Mouse (Mus musculus) heart, embryonic 13.5 days (tissue): ENCODE measurements at regions not wholly inside any gene's neighbourhood (a gene's known extent, or its start where the extent isn't known, plus 50 kb on each side); places are given as distances from the start of the nearest gene placed in this dataset.

Experiments
- ATAC-seq: fragments of 200-750 bp; cut with Nextera tagmentation; 2 replicates; pipeline ENCODE4 v1.8.0; 2017; ENCODE audit warnings: moderate TSS enrichment; ENCODE audit not compliant: insufficient number of reproducible peaks, low FRiP score, low TSS enrichment; ENCODE audit errors: extremely low read depth
- H3K27ac ChIP-seq: fragments of 300-500 bp; sonication (generic); replicated peaks from 2 replicates; pipeline ENCODE4 v1.5.1; 2015; ENCODE audit warnings: moderate library complexity, mild to moderate bottlenecking, inconsistent platforms
- H3K27me3 ChIP-seq: fragments of 300-500 bp; sonication (generic); replicated peaks from 2 replicates; pipeline ENCODE4 v1.6.1; 2015; ENCODE audit warnings: mild to moderate bottlenecking, inconsistent platforms
- H3K36me3 ChIP-seq: fragments of 300-500 bp; sonication (generic); 2 replicates; pipeline ENCODE4 v1.6.1; 2015; ENCODE audit warnings: mild to moderate bottlenecking, inconsistent platforms
- H3K4me1 ChIP-seq: fragments of 300-500 bp; sonication (generic); 2 replicates; pipeline ENCODE4 v1.6.1; 2015; ENCODE audit warnings: inconsistent platforms
- H3K4me2 ChIP-seq: fragments of 300-500 bp; sonication (generic); 2 replicates; pipeline ENCODE4 v1.6.1; 2015; ENCODE audit warnings: inconsistent platforms, mild to moderate bottlenecking, moderate library complexity
- H3K4me3 ChIP-seq: fragments of 300-500 bp; sonication (generic); 2 replicates; pipeline ENCODE4 v1.5.1; 2015; ENCODE audit warnings: moderate library complexity, mild to moderate bottlenecking, inconsistent platforms
- H3K9ac ChIP-seq: fragments of 300-500 bp; sonication (generic); 2 replicates; pipeline ENCODE4 v1.6.1; 2015; ENCODE audit warnings: inconsistent platforms, mild to moderate bottlenecking, moderate library complexity
- H3K9me3 ChIP-seq: fragments of 300-500 bp; sonication (generic); 2 replicates; pipeline ENCODE4 v1.6.1; 2016; ENCODE audit warnings: inconsistent platforms
- WGBS: fragments of 180-500 bp; shearing (Covaris S2); methylation state at CpG from one replicate; pipeline ENCODE4 v1.1.7; 2015; ENCODE audit warnings: mixed read lengths; 5-methylcytosine and 5-hydroxymethylcytosine counted together

GRCm38 (mm10) chr4:7753931-7754330 lies 484.9 kb downstream of the Car8 start:
- no peak overlapping the region for H3K9ac ChIP-seq
- no peaks in the 10 kb centered on the region for H3K4me1 ChIP-seq
- ATAC-seq = no peak
- H3K27me3 ChIP-seq = no peaks in the 10 kb centered on the region
- H3K4me3 ChIP-seq = no peak overlapping the region
- no peak overlapping the region for H3K4me2 ChIP-seq
- H3K27ac ChIP-seq = no peak overlapping the region
- 68% methylated on average over 4 of the region's 4 CpGs for WGBS
- H3K36me3 ChIP-seq = no peaks in the 10 kb centered on the region
- H3K9me3 ChIP-seq = 0 out of 2 replicates have a peak, but pooled peaks cover 4% of the 10 kb centered on the region

- WGBS = 59% methylated on average over 1 of the region's 1 CpGs
- no peaks in the 10 kb centered on the region for H3K27me3 ChIP-seq
- no peaks in the 10 kb centered on the region for H3K4me1 ChIP-seq
- H3K27ac ChIP-seq = no peak overlapping the region
- no peaks in the 10 kb centered on the region for H3K36me3 ChIP-seq
- H3K4me2 ChIP-seq = no peak overlapping the region
- H3K9ac ChIP-seq = no peak overlapping the region
- H3K4me3 ChIP-seq = no peak overlapping the region
- ATAC-seq = no peak
- H3K9me3 ChIP-seq = no peaks in the 10 kb centered on the region
Measured at GRCm38 (mm10) chr4:7751208-7751607, 487.6 kb downstream of the Car8 start.

GRCm38 (mm10) chr4:7722893-7723292 lies 515.9 kb downstream of the Car8 start:
- H3K9ac ChIP-seq = no peak overlapping the region
- H3K27ac ChIP-seq = no peak overlapping the region
- no peaks in the 10 kb centered on the region for H3K27me3 ChIP-seq
- no peak for ATAC-seq
- 0 out of 2 replicates have a peak, but pooled peaks cover 3% of the 10 kb centered on the region for H3K9me3 ChIP-seq
- H3K36me3 ChIP-seq = no peaks in the 10 kb centered on the region
- H3K4me1 ChIP-seq = no peaks in the 10 kb centered on the region
- H3K4me3 ChIP-seq = no peak overlapping the region
- no peak overlapping the region for H3K4me2 ChIP-seq

GRCm38 (mm10) chr4:7688516-7688915 lies 550.3 kb downstream of the Car8 start:
- no peak for ATAC-seq
- no peak overlapping the region for H3K4me3 ChIP-seq
- H3K9me3 ChIP-seq = 0 out of 2 replicates have a peak, but pooled peaks cover 7% of the 10 kb centered on the region
- H3K27ac ChIP-seq = no peak overlapping the region
- no peaks in the 10 kb centered on the region for H3K36me3 ChIP-seq
- no peak overlapping the region for H3K9ac ChIP-seq
- no peak overlapping the region for H3K4me2 ChIP-seq
- no peaks in the 10 kb centered on the region for H3K4me1 ChIP-seq
- WGBS = 78% methylated on average over 4 of the region's 4 CpGs
- no peaks in the 10 kb centered on the region for H3K27me3 ChIP-seq

GRCm38 (mm10) chr4:7687231-7687630 lies 551.6 kb downstream of the Car8 start:
- H3K4me3 ChIP-seq = no peak overlapping the region
- no peaks in the 10 kb centered on the region for H3K36me3 ChIP-seq
- no peak overlapping the region for H3K9ac ChIP-seq
- WGBS = 35% methylated on average over 1 of the region's 1 CpGs
- no peak overlapping the region for H3K27ac ChIP-seq
- no peaks in the 10 kb centered on the region for H3K27me3 ChIP-seq
- H3K4me2 ChIP-seq = no peak overlapping the region
- no peak for ATAC-seq
- H3K4me1 ChIP-seq = no peaks in the 10 kb centered on the region
- H3K9me3 ChIP-seq = 0 out of 2 replicates have a peak, but pooled peaks cover 4% of the 10 kb centered on the region

- H3K27ac ChIP-seq = no peak overlapping the region
- 0 out of 2 replicates have a peak, but pooled peaks cover 5% of the 10 kb centered on the region for H3K4me1 ChIP-seq
- no peak overlapping the region for H3K9ac ChIP-seq
- no peak overlapping the region for H3K4me3 ChIP-seq
- H3K4me2 ChIP-seq = no peak overlapping the region
- no peaks in the 10 kb centered on the region for H3K9me3 ChIP-seq
- H3K27me3 ChIP-seq = no peaks in the 10 kb centered on the region
- no peaks in the 10 kb centered on the region for H3K36me3 ChIP-seq
- 72% methylated on average over 4 of the region's 4 CpGs for WGBS
- no peak for ATAC-seq
Measured at GRCm38 (mm10) chr4:7670795-7671105, 568.1 kb downstream of the Car8 start.

- Histone ChIP-seq H3K27me3 (no peaks in the 10 kb centered on the region), H3K4me3 (no peak overlapping the region), H3K4me2 (no peak overlapping the region), H3K27ac (no peak overlapping the region), H3K9me3 (no peaks in the 10 kb centered on the region), H3K4me1 (0 out of 2 replicates have a peak, but pooled peaks cover 5% of the 10 kb centered on the region), H3K9ac (no peak overlapping the region), H3K36me3 (no peaks in the 10 kb centered on the region)
- ATAC-seq = no peak
- 62% methylated on average over 4 of the region's 4 CpGs for WGBS
Measured at GRCm38 (mm10) chr4:7669992-7670794, 568.6 kb downstream of the Car8 start.

GRCm38 (mm10) chr4:7666935-7667594 lies 571.8 kb downstream of the Car8 start:
- Histone ChIP-seq H3K27ac (0 out of 2 replicates have a peak overlapping the region, but pooled peaks have one; percentile 33), H3K9ac (no peak overlapping the region), H3K36me3 (no peaks in the 10 kb centered on the region), H3K4me3 (no peak overlapping the region), H3K4me1 (0 out of 2 replicates have a peak, but pooled peaks cover 5% of the 10 kb centered on the region), H3K4me2 (peak overlapping the region; percentile 28), H3K9me3 (no peaks in the 10 kb centered on the region), H3K27me3 (no peaks in the 10 kb centered on the region)
- ATAC-seq = no peak
- 43% methylated on average over 7 of the region's 7 CpGs for WGBS

GRCm38 (mm10) chr4:7642878-7643590 lies 595.8 kb downstream of the Car8 start:
- Histone ChIP-seq H3K27ac (no peak overlapping the region), H3K4me2 (no peak overlapping the region), H3K36me3 (no peaks in the 10 kb centered on the region), H3K9me3 (peaks cover 4% of the 10 kb centered on the region; the same call in 1 of the 2 replicates), H3K27me3 (no peaks in the 10 kb centered on the region), H3K9ac (no peak overlapping the region), H3K4me3 (no peak overlapping the region), H3K4me1 (no peaks in the 10 kb centered on the region)
- 70% methylated on average over 8 of the region's 8 CpGs for WGBS
- no peak for ATAC-seq

- no peak overlapping the region for H3K27ac ChIP-seq
- no peak overlapping the region for H3K4me2 ChIP-seq
- 68% methylated on average over 4 of the region's 4 CpGs for WGBS
- no peaks in the 10 kb centered on the region for H3K9me3 ChIP-seq
- no peak overlapping the region for H3K4me3 ChIP-seq
- no peaks in the 10 kb centered on the region for H3K36me3 ChIP-seq
- no peak overlapping the region for H3K9ac ChIP-seq
- no peak for ATAC-seq
- H3K4me1 ChIP-seq = no peaks in the 10 kb centered on the region
- no peaks in the 10 kb centered on the region for H3K27me3 ChIP-seq
Measured at GRCm38 (mm10) chr4:7597671-7598390, 641.0 kb downstream of the Car8 start.

- Histone ChIP-seq H3K9ac (no peak overlapping the region), H3K4me1 (no peaks in the 10 kb centered on the region), H3K27me3 (no peaks in the 10 kb centered on the region), H3K36me3 (no peaks in the 10 kb centered on the region), H3K4me3 (no peak overlapping the region), H3K27ac (no peak overlapping the region), H3K9me3 (no peaks in the 10 kb centered on the region), H3K4me2 (no peak overlapping the region)
- WGBS = 44% methylated on average over 4 of the region's 4 CpGs
- ATAC-seq = no peak
Measured at GRCm38 (mm10) chr4:7596116-7596515, 642.7 kb downstream of the Car8 start.
